Mouse (Mus musculus) cerebellum, adult 11-12 months (tissue): ENCODE data around the gene Ermap.

Source experiments
- DNase-seq: peaks from one replicate; pipeline ENCODE4 v3.0.0; 2022

Ermap gene

GRCm38 (mm10) chr4:119183525-119183924 is 6.3 kb downstream of the Ermap start:
- no peak for DNase-seq

GRCm38 (mm10) chr4:119181456-119181855 is 8.4 kb downstream of the Ermap start:
- DNase-seq: no peak

GRCm38 (mm10) chr4:119180133-119180707 is 9.6 kb downstream of the Ermap start:
- DNase-seq: no peak

GRCm38 (mm10) chr4:119178331-119178730 is 11.5 kb downstream of the Ermap start:
- no peak for DNase-seq

- no peak for DNase-seq
Observed at GRCm38 (mm10) chr4:119177702-119178101, 12.1 kb downstream of the Ermap start.

GRCm38 (mm10) chr4:119173851-119174453 is 15.9 kb downstream of the Ermap start, which contains the start of gene Zfp691:
Gene Zfp691, minus strand, starts transcription at chr4:119174195.
- DNase-seq: peak; percentile 95

GRCm38 (mm10) chr4:119172919-119173650 is 16.7 kb downstream of the Ermap start:
- DNase-seq: peak; percentile 20

GRCm38 (mm10) chr4:119167663-119168062 is 22.1 kb downstream of the Ermap start:
- DNase-seq: peak; percentile 75

GRCm38 (mm10) chr4:119167068-119167467 is 22.7 kb downstream of the Ermap start:
- DNase-seq: no peak

- no peak for DNase-seq
Observed at GRCm38 (mm10) chr4:119165916-119166315, 23.9 kb downstream of the Ermap start.

GRCm38 (mm10) chr4:119162990-119163389 is 26.8 kb downstream of the Ermap start:
- DNase-seq: no peak

- no peak for DNase-seq
Observed at GRCm38 (mm10) chr4:119161358-119161757, 28.5 kb downstream of the Ermap start.

GRCm38 (mm10) chr4:119157891-119158290 is 31.9 kb downstream of the Ermap start:
- DNase-seq: no peak

- DNase-seq: peak; percentile 18
Observed at GRCm38 (mm10) chr4:119157186-119157585, 32.6 kb downstream of the Ermap start.

GRCm38 (mm10) chr4:119148741-119149140 is 41.1 kb downstream of the Ermap start:
- no peak for DNase-seq

- DNase-seq: no peak
Observed at GRCm38 (mm10) chr4:119147347-119147746, 42.5 kb downstream of the Ermap start.

GRCm38 (mm10) chr4:119146816-119147215 is 43.0 kb downstream of the Ermap start:
- no peak for DNase-seq

- no peak for DNase-seq
Observed at GRCm38 (mm10) chr4:119142230-119142871, 47.5 kb downstream of the Ermap start.

GRCm38 (mm10) chr4:119141191-119141590 is 48.6 kb downstream of the Ermap start:
- DNase-seq: no peak

- no peak for DNase-seq
Observed at GRCm38 (mm10) chr4:119140126-119140525, 49.7 kb downstream of the Ermap start.

GRCm38 (mm10) chr4:119138776-119139175 is 51.0 kb downstream of the Ermap start:
- no peak for DNase-seq

GRCm38 (mm10) chr4:119138171-119138570 is 51.6 kb downstream of the Ermap start:
- peak; percentile 89 for DNase-seq

GRCm38 (mm10) chr4:119137313-119137712 is 52.5 kb downstream of the Ermap start:
- no peak for DNase-seq

- no peak for DNase-seq
Observed at GRCm38 (mm10) chr4:119133860-119134259, 56.0 kb downstream of the Ermap start.
